Mouse (Mus musculus) liver, embryonic 13.5 days (tissue): ENCODE data around the gene Ap2m1. TPM values are rescaled to one million over a fixed set of nuclear protein-coding genes. Genes with fewer than 3 reads are reported as not detected.
A peak's percentile ranks its signal among the peaks of the same experiment; 100 is the strongest.

Source experiments
- ATAC-seq: fragments of 200-750 bp; cut with Nextera tagmentation; 2 replicates; pipeline ENCODE4 v1.8.0; 2017; ENCODE audit warnings: low read depth, mild to moderate bottlenecking, moderate number of reproducible peaks, moderate library complexity
- DNase-seq: peaks from one replicate; pipeline ENCODE4 v3.0.0; 2022
- H3K27ac ChIP-seq: fragments of 300-500 bp; sonication (generic); 2 replicates; pipeline ENCODE4 v1.5.1; 2015; ENCODE audit warnings: moderate library complexity, mild to moderate bottlenecking, inconsistent platforms
- H3K27me3 ChIP-seq: fragments of 300-500 bp; sonication (generic); 2 replicates; pipeline ENCODE4 v1.6.1; 2015; ENCODE audit warnings: mild to moderate bottlenecking, inconsistent platforms
- H3K36me3 ChIP-seq: fragments of 300-500 bp; sonication (generic); 2 replicates; pipeline ENCODE4 v1.6.1; 2015; ENCODE audit warnings: mild to moderate bottlenecking, inconsistent platforms
- H3K4me1 ChIP-seq: fragments of 300-500 bp; sonication (generic); replicated peaks from 2 replicates; pipeline ENCODE4 v1.6.1; 2015; ENCODE audit warnings: inconsistent platforms
- H3K4me2 ChIP-seq: fragments of 300-500 bp; sonication (generic); 2 replicates; pipeline ENCODE4 v1.6.1; 2015; ENCODE audit warnings: inconsistent platforms, mild to moderate bottlenecking, moderate library complexity
- H3K4me3 ChIP-seq: fragments of 300-500 bp; sonication (generic); replicated peaks from 2 replicates; pipeline ENCODE4 v1.5.1; 2015; ENCODE audit warnings: mild to moderate bottlenecking, inconsistent platforms
- H3K9ac ChIP-seq: fragments of 300-500 bp; sonication (generic); 2 replicates; pipeline ENCODE4 v1.6.1; 2015; ENCODE audit warnings: mild to moderate bottlenecking, inconsistent platforms
- H3K9me3 ChIP-seq: fragments of 300-500 bp; sonication (generic); replicated peaks from 2 replicates; pipeline ENCODE4 v1.6.1; 2016; ENCODE audit warnings: inconsistent platforms
- WGBS: fragments of 180-500 bp; shearing (Covaris S2); methylation state at CpG from one replicate; pipeline ENCODE4 v1.1.7; 2015; ENCODE audit not compliant: insufficient replicate concordance; 5-methylcytosine and 5-hydroxymethylcytosine counted together
- polyA plus RNA-seq: library from polyadenylated mRNA; unstranded; fragments of >200 nt; fragmentation: Nextera tagmentation; extraction: Ambion mirVana; gene quantifications from 2 replicates; pipeline ENCODE4 v1.2.1, GENCODE M21; 2015

Gene Ap2m1
- polyA plus RNA-seq, 1 experiment from 2014 or later = 413 TPM

DNA sequence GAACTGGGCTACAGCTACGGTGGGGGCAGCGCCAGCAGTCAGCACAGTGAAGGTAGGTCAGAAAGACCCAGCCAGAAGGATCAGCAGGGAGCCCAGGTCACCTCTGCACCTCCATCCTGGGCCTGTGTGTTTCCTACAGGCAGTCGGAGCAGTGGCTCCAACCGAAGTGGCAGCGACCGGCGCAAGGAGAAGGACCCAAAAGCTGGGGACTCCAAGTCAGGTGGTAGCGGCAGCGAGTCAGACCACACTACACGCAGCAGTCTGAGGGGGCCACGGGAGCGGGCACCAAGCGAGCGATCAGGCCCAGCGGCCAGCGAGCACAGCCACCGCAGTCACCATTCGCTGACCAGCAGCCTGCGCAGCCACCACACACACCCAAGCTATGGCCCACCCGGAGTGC, 4.3 kb upstream of the Ap2m1 start:
- H3K36me3 ChIP-seq = peaks cover 61% of the 10 kb centered on the region
- H3K4me2 ChIP-seq = no peak overlapping the region
- DNase-seq = no peak
- H3K9ac ChIP-seq = no peak overlapping the region
- H3K4me3 ChIP-seq = no peak overlapping the region
- H3K9me3 ChIP-seq = no peaks in the 10 kb centered on the region
- H3K27ac ChIP-seq = no peak overlapping the region
- ATAC-seq = no peak
- no peaks in the 10 kb centered on the region for H3K27me3 ChIP-seq
- H3K4me1 ChIP-seq = peaks cover 33% of the 10 kb centered on the region
- WGBS = 91% methylated on average over 20 of the region's 20 CpGs

DNA sequence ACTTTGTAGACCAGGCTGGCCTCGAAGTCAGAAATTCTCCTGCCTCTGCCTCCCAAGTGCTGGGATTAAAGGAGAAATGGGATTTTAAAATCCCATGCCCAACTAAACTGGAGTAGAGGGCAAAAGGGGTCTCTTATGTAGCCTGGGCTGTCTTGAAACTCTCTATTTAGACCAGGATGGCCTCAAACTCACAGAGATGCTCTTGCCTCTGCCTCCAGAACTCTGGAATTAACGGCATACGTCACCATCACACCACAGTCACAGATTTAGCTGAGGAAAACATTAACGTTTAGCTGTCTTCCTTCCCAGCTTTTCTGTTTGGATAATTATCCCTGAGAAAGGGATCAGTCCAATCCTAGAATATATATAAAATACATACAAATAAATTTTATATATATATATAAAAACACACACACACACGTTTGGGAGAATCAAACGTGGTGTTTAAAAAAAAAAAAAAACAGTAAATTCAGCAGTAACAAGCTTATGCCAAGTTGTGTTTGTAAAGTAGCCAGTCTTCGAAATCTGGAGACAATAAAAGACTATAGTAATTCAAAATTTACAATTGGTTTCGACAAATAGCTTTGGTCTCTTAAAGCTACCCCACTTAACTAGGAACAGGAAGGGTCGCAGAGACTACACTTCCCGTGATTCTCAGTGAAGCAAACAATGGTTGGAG, 522 bp upstream of the Ap2m1 start:
- DNase-seq = no peak
- Histone ChIP-seq H3K4me2 (peak overlapping the region; percentile 37), H3K9ac (no peak overlapping the region), H3K36me3 (peaks cover 49% of the 10 kb centered on the region), H3K9me3 (no peaks in the 10 kb centered on the region), H3K27ac (no peak overlapping the region), H3K4me3 (peak overlapping the region; percentile 34), H3K4me1 (peaks cover 42% of the 10 kb centered on the region), H3K27me3 (no peaks in the 10 kb centered on the region)
- ATAC-seq = no peak
- WGBS = 38% methylated on average over 10 of the region's 10 CpGs

- peak overlapping the region; percentile 80 for H3K4me3 ChIP-seq
- WGBS = 16% methylated on average over 9 of the region's 9 CpGs
Observed at GRCm38 (mm10) chr16:20536081-20536665, 895 bp downstream of the Ap2m1 start.

DNA sequence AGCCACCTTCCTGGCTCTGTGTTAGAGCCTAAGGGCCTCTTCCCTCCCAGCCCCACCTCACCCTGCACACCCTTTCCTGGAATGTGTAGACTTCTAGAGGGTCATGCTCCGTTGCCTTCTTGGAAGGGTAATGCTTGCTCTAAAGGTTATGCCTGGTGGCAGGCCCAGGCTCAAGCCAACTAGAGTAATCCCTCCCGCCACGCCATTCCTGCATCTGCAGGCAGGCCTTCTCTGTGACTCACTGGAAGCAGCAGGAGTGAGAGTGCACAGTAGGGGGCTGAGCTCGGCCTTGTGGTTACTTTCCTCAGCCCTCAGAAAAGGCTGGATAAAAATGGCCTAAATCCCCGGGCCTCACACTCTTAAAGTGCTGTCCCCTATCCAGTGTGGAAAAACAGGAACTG, 1.8 kb downstream of the Ap2m1 start:
- no peak for ATAC-seq
- H3K9me3 ChIP-seq = no peaks in the 10 kb centered on the region
- H3K36me3 ChIP-seq = peaks cover 49% of the 10 kb centered on the region
- 26% methylated on average over 5 of the region's 5 CpGs for WGBS
- H3K9ac ChIP-seq = peak overlapping the region; percentile 91
- H3K27ac ChIP-seq = peak overlapping the region; percentile 94
- peak overlapping the region; percentile 88 for H3K4me2 ChIP-seq
- peak; percentile 27 for DNase-seq
- no peaks in the 10 kb centered on the region for H3K27me3 ChIP-seq
- H3K4me3 ChIP-seq = peak overlapping the region; percentile 80
- H3K4me1 ChIP-seq = peaks cover 49% of the 10 kb centered on the region

More at GRCm38 (mm10) chr16:20536081-20536665, 895 bp downstream of the Ap2m1 start:
- DNase-seq (no peak), ATAC-seq (no peak)
- Histone ChIP-seq H3K36me3 (peaks cover 49% of the 10 kb centered on the region), H3K27me3 (no peaks in the 10 kb centered on the region), H3K9ac (peak overlapping the region; percentile 91), H3K4me1 (peaks cover 49% of the 10 kb centered on the region), H3K4me2 (peak overlapping the region; percentile 88), H3K27ac (peak overlapping the region; percentile 94), H3K9me3 (no peaks in the 10 kb centered on the region)

GRCm38 (mm10) chr16:20537601-20538320, 2.5 kb downstream of the Ap2m1 start:
- H3K27ac ChIP-seq = peak overlapping the region; percentile 94
- no peaks in the 10 kb centered on the region for H3K27me3 ChIP-seq
- no peak for ATAC-seq
- WGBS = 29% methylated on average over 6 of the region's 6 CpGs
- peaks cover 49% of the 10 kb centered on the region for H3K4me1 ChIP-seq
- peak; percentile 23 for DNase-seq
- peak overlapping the region; percentile 91 for H3K9ac ChIP-seq
- no peaks in the 10 kb centered on the region for H3K9me3 ChIP-seq
- peak overlapping the region; percentile 88 for H3K4me2 ChIP-seq
- H3K4me3 ChIP-seq = peak overlapping the region; percentile 80
- peaks cover 53% of the 10 kb centered on the region for H3K36me3 ChIP-seq

DNA sequence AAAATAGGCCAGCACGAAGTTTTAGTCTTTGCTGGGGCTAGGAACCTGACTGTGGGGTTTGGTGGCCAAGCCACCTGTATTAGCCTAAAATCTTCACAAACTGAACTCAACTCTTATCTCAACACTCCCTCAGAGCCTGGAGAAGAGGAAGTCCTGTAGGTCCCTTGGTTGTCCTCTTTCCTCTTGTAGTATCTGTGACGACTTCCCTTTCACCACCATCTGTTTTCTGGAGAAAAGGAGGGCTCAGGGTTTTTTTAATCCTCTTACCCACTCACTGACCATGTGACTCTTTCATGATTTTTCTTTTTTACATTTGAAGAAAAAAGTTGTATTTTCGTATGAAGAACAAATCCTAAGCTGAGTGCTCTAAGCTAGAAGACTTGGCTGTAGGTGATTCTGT, 4.4 kb downstream of the Ap2m1 start:
- Histone ChIP-seq H3K27ac (peak overlapping the region; percentile 43; the same call in 1 of the 2 replicates), H3K27me3 (no peaks in the 10 kb centered on the region), H3K4me3 (no peak overlapping the region), H3K4me2 (no peak overlapping the region), H3K9ac (no peak overlapping the region), H3K9me3 (no peaks in the 10 kb centered on the region), H3K36me3 (peaks cover 69% of the 10 kb centered on the region), H3K4me1 (peaks cover 47% of the 10 kb centered on the region)
- WGBS = 40% methylated on average over 3 of the region's 3 CpGs
- ATAC-seq (no peak), DNase-seq (no peak)

GRCm38 (mm10) chr16:20540438-20540837, 5.2 kb downstream of the Ap2m1 start:
- DNase-seq = no peak
- H3K36me3 ChIP-seq = peaks cover 77% of the 10 kb centered on the region
- peaks cover 46% of the 10 kb centered on the region for H3K4me1 ChIP-seq
- H3K27ac ChIP-seq = 0 out of 2 replicates have a peak overlapping the region, but pooled peaks have one; percentile 43
- H3K4me2 ChIP-seq = no peak overlapping the region; the same call in 1 of the 2 replicates
- no peak for ATAC-seq
- no peak overlapping the region for H3K4me3 ChIP-seq
- WGBS = 34% methylated on average over 4 of the region's 4 CpGs
- H3K9me3 ChIP-seq = no peaks in the 10 kb centered on the region
- no peaks in the 10 kb centered on the region for H3K27me3 ChIP-seq
- H3K9ac ChIP-seq = peak overlapping the region; percentile 17; the same call in 1 of the 2 replicates

- Histone ChIP-seq H3K4me3 (no peak overlapping the region), H3K36me3 (peaks cover 63% of the 10 kb centered on the region), H3K27ac (no peak overlapping the region), H3K9ac (no peak overlapping the region), H3K4me1 (peaks cover 34% of the 10 kb centered on the region), H3K9me3 (no peaks in the 10 kb centered on the region), H3K27me3 (no peaks in the 10 kb centered on the region), H3K4me2 (no peak overlapping the region)
- no peak for ATAC-seq
- 88% methylated on average over 10 of the region's 10 CpGs for WGBS
- DNase-seq = no peak
Observed at GRCm38 (mm10) chr16:20545696-20546095, 10.4 kb downstream of the Ap2m1 start.

DNA sequence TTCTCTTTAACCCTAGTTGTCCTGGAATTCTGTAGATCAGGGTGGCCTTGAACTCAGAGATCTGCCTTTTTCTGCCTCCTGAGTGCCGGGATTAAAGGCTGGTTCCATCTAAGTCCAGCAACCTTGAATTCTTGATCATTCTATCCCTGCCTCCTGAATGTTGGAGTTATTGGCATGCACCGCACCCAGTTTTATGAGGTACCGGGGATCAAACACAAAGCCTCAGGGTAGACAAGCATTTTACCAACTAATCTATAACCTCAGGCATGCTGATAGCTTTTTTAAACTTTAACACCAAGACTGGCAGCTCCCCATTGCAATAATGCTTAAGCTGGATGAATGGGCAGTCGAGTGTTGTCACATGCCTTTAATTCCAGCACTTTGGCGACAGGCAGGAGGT, 12.1 kb downstream of the Ap2m1 start:
- H3K4me2 ChIP-seq = peak overlapping the region; percentile 87
- peak overlapping the region; percentile 82 for H3K27ac ChIP-seq
- no peaks in the 10 kb centered on the region for H3K27me3 ChIP-seq
- 51% methylated on average over 5 of the region's 5 CpGs for WGBS
- H3K36me3 ChIP-seq = peaks cover 63% of the 10 kb centered on the region
- H3K4me1 ChIP-seq = peaks cover 33% of the 10 kb centered on the region
- peak overlapping the region; percentile 75 for H3K4me3 ChIP-seq
- H3K9me3 ChIP-seq = no peaks in the 10 kb centered on the region
- ATAC-seq (no peak), DNase-seq (no peak)
- peak overlapping the region; percentile 78 for H3K9ac ChIP-seq

- under 1% methylated on average over 56 of the region's 56 CpGs for WGBS
- no peaks in the 10 kb centered on the region for H3K27me3 ChIP-seq
- peak within 1 kb of the TSS; percentile 78 for H3K9ac ChIP-seq
- H3K4me1 ChIP-seq = peaks cover 33% of the 10 kb centered on the region
- peaks cover 64% of the 10 kb centered on the region for H3K36me3 ChIP-seq
- peak within 1 kb of the TSS; percentile 87 for H3K4me2 ChIP-seq
- H3K4me3 ChIP-seq = peak within 1 kb of the TSS; percentile 75
- H3K27ac ChIP-seq = peak within 1 kb of the TSS; percentile 82
- peak; percentile 98 for DNase-seq
- no peaks in the 10 kb centered on the region for H3K9me3 ChIP-seq
- ATAC-seq = peak; percentile 98
Observed at GRCm38 (mm10) chr16:20548096-20548948, 13.0 kb downstream of the Ap2m1 start, which contains the start of gene Abcf3. Abcf3 (plus strand) TSS chr16:20548577.
